ENCODE assay signal across 8 mouse cellular contexts in the genomic region with DNA sequence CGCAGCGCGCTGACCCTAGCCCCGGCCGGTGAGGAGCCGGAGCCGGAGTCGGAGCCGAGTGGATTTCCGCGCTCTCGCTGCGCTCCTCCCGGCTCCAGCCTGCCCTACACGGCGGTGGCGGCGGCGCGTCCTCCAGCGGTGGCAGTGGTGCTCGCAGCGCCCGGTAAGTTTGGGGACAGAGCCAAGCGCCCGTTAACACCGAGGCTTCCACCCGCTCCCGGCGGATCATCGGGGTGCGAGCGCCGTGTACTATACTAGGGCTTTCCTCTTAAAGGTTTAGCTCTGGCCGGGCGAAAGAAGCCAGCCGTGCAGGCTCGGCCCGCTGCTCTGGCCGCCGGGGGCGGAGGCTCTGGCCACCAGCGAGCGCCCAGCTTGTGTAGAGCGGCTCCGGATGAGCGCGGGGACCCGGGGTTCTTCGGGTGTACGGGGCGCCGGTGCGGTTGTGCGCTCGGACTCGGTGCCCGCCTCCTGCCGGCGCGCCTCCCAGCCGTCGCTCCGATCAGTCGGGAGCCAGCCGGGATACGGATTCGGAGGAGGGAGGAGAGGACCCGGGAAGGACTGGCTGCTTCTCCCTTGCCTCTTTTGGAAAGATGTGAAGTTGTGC. TPM values are rescaled to one million over a fixed set of nuclear protein-coding genes. Genes with fewer than 3 reads are reported as not detected.
DNase-seq lines count a peak whose midpoint lies in the region; ATAC-seq and TF ChIP-seq lines count a peak whose summit lies in the region.

No protein-coding gene starts in this region.

- H3K27ac ChIP-seq in spleen, adult 2 months (ENCODE audit: insufficient read depth, low read length) = peak overlapping the region; percentile 93
- peak overlapping the region; percentile 99 for H3K27ac ChIP-seq in midbrain, embryonic 12.5 days (replicated peaks)
- H3K27ac ChIP-seq in stomach, embryonic 16.5 days (ENCODE audit: low read length) = peak overlapping the region; percentile 99

- H3K27me3 ChIP-seq in spleen, adult 2 months (ENCODE audit: control insufficient read depth, insufficient read depth, low read length) = no peaks in the 10 kb centered on the region
- no peaks in the 10 kb centered on the region for H3K27me3 ChIP-seq in midbrain, embryonic 12.5 days
- no peaks in the 10 kb centered on the region for H3K27me3 ChIP-seq in stomach, embryonic 16.5 days (ENCODE audit: control insufficient read depth, insufficient read depth, low read length)

- no peaks in the 10 kb centered on the region for H3K9me3 ChIP-seq in midbrain, embryonic 12.5 days
- H3K9me3 ChIP-seq in stomach, embryonic 16.5 days (replicated peaks; ENCODE audit: control insufficient read depth, low read length) = no peaks in the 10 kb centered on the region

- H3K4me1 ChIP-seq in spleen, adult 2 months (ENCODE audit: control insufficient read depth, insufficient read depth, insufficient read length) = peaks cover 27% of the 10 kb centered on the region; the same call in 1 of the 2 replicates
- H3K4me1 ChIP-seq in midbrain, embryonic 12.5 days = peaks cover 61% of the 10 kb centered on the region
- H3K4me1 ChIP-seq in stomach, embryonic 16.5 days (ENCODE audit: control insufficient read depth, insufficient read depth, low read length) = peaks cover 45% of the 10 kb centered on the region

- peak overlapping the region; percentile 96 for H3K4me2 ChIP-seq in midbrain, embryonic 12.5 days (replicated peaks)
- H3K4me2 ChIP-seq in stomach, embryonic 16.5 days (ENCODE audit: low read depth, low read length) = peak overlapping the region; percentile 72

- peak; percentile 70 for DNase-seq in adrenal gland, adult 8-10 months
- DNase-seq in adrenal gland, postnatal 10 days = no peak
- DNase-seq in spleen, adult 2 months (ENCODE audit: low read depth in 1 of 2, low spot score in 2 of 2) = peak; percentile 37 to 74
- DNase-seq in spleen, adult 12 weeks (ENCODE audit: low spot score) = no peak
- DNase-seq in gastrocnemius, postnatal 25 days = peak; percentile 82
- DNase-seq in left cerebral cortex, adult 8-10 months (ENCODE audit: low spot score in 2 of 2) = peak; percentile 45 to 46

- H3K36me3 ChIP-seq in spleen, adult 2 months (ENCODE audit: control insufficient read depth, insufficient read depth, low read length) = no peaks in the 10 kb centered on the region
- H3K36me3 ChIP-seq in midbrain, embryonic 12.5 days = no peaks in the 10 kb centered on the region
- H3K36me3 ChIP-seq in stomach, embryonic 16.5 days (ENCODE audit: control insufficient read depth, insufficient read depth, low read length) = no peaks in the 10 kb centered on the region

- peak overlapping the region; percentile 100 for H3K9ac ChIP-seq in midbrain, embryonic 12.5 days (replicated peaks)
- H3K9ac ChIP-seq in stomach, embryonic 16.5 days (ENCODE audit: low read length) = peak overlapping the region; percentile 96

- WGBS in spleen, adult 2 months = under 1% methylated on average over 69 of the region's 69 CpGs
- WGBS in midbrain, embryonic 12.5 days = under 1% methylated on average over 68 of the region's 69 CpGs
- WGBS in stomach, embryonic 16.5 days = under 1% methylated on average over 69 of the region's 69 CpGs

- TF ChIP-seq POLR2A in spleen, adult 2 months (IDR thresholded peaks at IDR 0.05; ENCODE audit: low read depth, low read length) = no peak

- peak; percentile 5; the same call in 1 of the 2 replicates for TF ChIP-seq CTCF in spleen, adult 2 months (IDR thresholded peaks at IDR 0.05; ENCODE audit: extremely low read depth, insufficient read depth, insufficient read length, insufficient replicate concordance)

- ATAC-seq in midbrain, embryonic 12.5 days (ENCODE audit: low FRiP score, low read depth) = peak; percentile 10; the same call in 1 of the 2 replicates
- peak; percentile 18 for ATAC-seq in stomach, embryonic 16.5 days (ENCODE audit: insufficient read depth, low FRiP score)

- H3K4me3 ChIP-seq in spleen, adult 2 months (ENCODE audit: extremely low read depth, insufficient read depth, insufficient read length) = peak overlapping the region; percentile 92
- H3K4me3 ChIP-seq in midbrain, embryonic 12.5 days = peak overlapping the region; percentile 98
- peak overlapping the region; percentile 89 for H3K4me3 ChIP-seq in stomach, embryonic 16.5 days (replicated peaks; ENCODE audit: low read length)

RNA-seq across cellular contexts. Expression of gene Zmiz1, which starts 0.5 kb away (rescaled TPM):
- total RNA-seq in adrenal gland, adult 8-10 months (2022) = 100 to 1,000 TPM in 2 of 4 experiments, 10 to 100 TPM in 2; 90.3 to 192 (median 125) TPM
- total RNA-seq in adrenal gland, postnatal 10 days (2021) = 10 to 100 TPM; 63.8 to 73.3 TPM
- polyA plus RNA-seq in spleen, adult 2 months (2012; rRNA removed) = 48.1 and 48.5 TPM in 2 replicates
- total RNA-seq in gastrocnemius, postnatal 25 days (2021) = 10 to 100 TPM; 26.4 to 29.8 TPM
- total RNA-seq in left cerebral cortex, adult 8-10 months (2022) = 10 to 100 TPM; 90.1 to 94.2 (median 92.3) TPM
- polyA plus RNA-seq in midbrain, embryonic 12.5 days (2016; fragmentation: Nextera tagmentation; extraction: Ambion mirVana) = 79.4 and 82.5 TPM in 2 replicates
- polyA plus RNA-seq in stomach, embryonic 16.5 days (2015; fragmentation: Nextera tagmentation; extraction: Ambion mirVana) = 24.0 and 26.3 TPM in 2 replicates

Comparison
In these comparisons a context has a peak if more than half of its experiments do, and no peak if none do; other contexts are left out.
1. DNase-seq: peak in adrenal gland, adult 8-10 months (single experiment), spleen, adult 2 months (2 of 2), gastrocnemius, postnatal 25 days (single experiment) and left cerebral cortex, adult 8-10 months (2 of 2); none in adrenal gland, postnatal 10 days (single experiment) and spleen, adult 12 weeks (single experiment).
2. Peak in every context shown above with its lines, with median percentiles within 50 percentile points of each other: H3K27ac ChIP-seq and H3K4me3 ChIP-seq.